Mouse (Mus musculus): ENCODE results near the gene Pgm5.
A peak's percentile ranks its signal among the peaks of the same experiment; 100 is the strongest.
"Not testable (repeated sequence)": the region's sequence is repeated elsewhere in the genome, so short reads cannot be mapped to it uniquely, and the experiment has no call there.

The Pgm5 gene

DNA sequence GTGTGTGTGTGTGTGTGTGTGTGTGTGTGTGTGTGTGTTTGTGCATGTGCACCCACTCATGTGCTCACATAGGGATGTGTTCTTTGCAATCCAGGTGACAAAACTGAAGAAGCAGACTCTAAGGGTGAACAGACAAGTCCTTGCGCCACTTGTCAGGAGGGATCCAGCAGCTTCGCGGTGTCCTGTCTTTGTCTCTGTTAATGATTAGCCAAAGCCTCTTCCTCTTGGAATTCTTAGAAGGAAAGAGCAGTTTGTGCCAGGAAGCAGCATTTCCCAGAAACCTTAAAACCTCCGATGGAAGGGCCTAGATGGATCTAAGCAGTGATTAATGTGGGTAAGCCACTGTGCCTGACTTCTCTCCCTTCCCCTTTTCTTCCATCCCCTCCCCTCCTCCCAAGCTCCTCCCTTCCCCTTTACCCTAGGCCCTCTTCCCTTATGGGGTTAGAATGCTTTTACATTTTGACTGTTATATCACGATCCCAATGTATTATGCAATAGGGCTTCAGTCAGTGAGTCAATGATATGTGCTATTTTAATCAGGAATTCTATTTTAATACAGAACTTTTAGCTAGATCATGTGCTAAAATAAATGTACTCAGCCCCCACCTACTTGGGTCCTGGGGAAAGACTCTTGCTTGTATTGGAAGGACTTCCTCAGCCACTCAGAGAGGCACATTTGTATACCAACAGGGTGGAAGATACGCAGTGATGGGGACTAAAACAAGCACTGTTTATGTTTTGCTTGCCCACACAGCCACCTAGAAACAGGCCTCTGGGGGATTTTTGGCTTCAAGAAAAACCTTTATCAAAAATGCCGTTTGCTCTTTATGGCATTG, 154.4 kb downstream of the Pgm5 start:
- DNase-seq (ENCODE audit: low spot score in 2 of 2) = no peak

DNA sequence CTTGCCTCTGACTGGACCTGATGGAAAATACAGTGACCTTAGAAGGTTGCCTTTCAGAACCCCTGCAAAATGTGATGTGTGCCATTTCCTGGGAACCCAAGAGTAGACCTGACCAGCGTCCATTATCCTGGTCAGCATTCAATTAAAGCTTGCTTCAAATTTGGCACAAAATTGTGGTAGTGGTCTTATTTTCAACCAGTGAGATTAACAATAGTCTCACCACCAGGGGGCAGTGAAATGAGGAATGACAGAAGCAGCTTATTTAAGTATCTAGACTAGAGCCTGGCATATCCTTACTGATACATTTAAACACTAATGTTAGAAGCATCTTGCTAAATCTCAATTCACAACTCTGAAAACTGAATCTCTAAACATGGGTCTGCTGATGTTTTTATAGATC, 156.3 kb downstream of the Pgm5 start:
- peak in 1 of 2 experiments; percentile 32 for DNase-seq (ENCODE audit: low spot score in 2 of 2)

DNA sequence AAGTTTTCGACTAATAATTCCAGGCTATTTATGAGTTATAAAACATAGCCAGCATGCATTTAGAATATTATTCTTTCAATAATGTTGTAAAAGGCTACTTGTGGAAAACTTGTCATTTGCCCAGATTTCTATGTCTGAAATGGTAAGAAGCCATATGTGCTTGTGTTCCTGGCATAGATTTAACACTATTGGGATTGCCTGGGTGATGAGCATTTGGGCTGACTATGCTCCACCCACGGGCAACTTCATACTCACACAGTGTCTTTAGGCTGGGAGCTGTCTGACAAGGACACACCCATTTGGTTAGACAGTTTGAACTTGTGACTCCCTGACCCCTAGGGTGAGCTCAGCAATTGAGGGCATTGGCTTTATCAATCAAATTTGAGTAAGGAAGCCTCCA, 157.3 kb downstream of the Pgm5 start:
- DNase-seq (ENCODE audit: low spot score in 2 of 2) = no peak

GRCm38 (mm10) chr19:24703680-24704079, 158.0 kb downstream of the Pgm5 start:
- DNase-seq (ENCODE audit: low spot score in 2 of 2) = no peak

DNA sequence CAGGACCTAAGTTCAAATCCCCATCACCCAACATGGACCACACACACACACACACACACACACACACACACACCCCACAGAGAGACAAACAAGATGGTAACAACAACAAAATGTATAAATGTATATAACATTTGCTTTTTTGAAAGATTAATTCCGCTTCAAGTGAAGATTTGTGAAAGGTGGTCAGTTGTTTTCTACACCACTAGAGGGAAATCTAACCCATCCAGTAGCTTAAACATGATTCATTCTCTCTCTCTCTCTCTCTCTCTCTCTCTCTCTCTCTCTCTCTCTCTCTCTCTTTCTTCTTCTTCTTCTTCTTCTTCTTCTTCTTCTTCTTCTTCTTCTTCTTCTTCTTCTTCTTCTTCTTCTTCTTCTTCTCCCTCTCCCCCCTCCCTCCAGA, 158.5 kb downstream of the Pgm5 start:
- not testable (repeated sequence) for DNase-seq (ENCODE audit: low spot score in 2 of 2)

- DNase-seq (ENCODE audit: low spot score in 2 of 2) = no peak
These were observed 159.9 kb downstream of the Pgm5 start for GRCm38 (mm10) chr19:24701716-24702115.

- no peak for DNase-seq (ENCODE audit: low spot score in 2 of 2)
These were observed 161.0 kb downstream of the Pgm5 start for GRCm38 (mm10) chr19:24700664-24701063.

GRCm38 (mm10) chr19:24699910-24700309, 161.7 kb downstream of the Pgm5 start:
- DNase-seq (ENCODE audit: low spot score in 2 of 2) = peak in 1 of 2 experiments; percentile 10

DNA sequence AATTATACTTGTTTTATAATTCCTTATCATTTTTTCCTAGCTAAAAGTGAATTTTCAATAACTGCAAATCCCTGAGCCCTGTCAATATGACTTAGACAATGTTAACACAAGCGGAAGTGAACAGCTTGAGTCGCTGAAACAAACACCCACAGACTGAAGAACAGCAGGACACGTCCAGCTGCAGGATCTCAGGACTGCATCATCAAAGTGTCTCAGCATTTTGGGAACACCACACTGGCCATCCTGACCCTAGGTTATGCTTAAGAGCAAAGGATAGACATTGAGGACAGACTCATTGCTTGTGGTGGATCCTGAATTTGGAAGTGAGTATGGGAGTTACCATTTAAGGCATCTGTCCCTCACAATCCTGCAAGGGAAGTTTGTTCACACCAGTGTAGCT, 162.5 kb downstream of the Pgm5 start:
- no peak for DNase-seq (ENCODE audit: low spot score in 2 of 2)

- no peak for DNase-seq (ENCODE audit: low spot score in 2 of 2)
These were observed 163.0 kb downstream of the Pgm5 start for GRCm38 (mm10) chr19:24698651-24699050.

DNA sequence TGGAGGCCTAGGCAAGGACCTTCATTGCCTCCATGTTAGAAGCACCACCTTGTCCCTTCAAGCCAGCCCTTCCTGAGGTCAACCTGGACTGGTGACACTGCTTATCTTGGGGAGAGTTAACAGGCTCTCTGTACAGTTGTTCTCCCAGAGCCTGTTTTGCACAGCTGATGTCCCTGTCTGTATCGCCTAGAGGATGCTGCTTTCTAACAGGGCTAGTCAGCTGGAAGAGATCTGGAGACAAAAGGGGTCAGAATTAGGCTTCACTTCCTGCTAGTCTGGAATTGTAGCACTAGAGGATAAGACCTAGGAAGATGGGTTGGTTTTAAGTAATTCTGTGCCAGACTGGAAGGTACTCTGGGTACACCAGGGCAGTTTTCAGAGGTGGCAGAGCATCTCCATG, 163.7 kb downstream of the Pgm5 start:
- no peak for DNase-seq (ENCODE audit: low spot score in 2 of 2)

- DNase-seq (ENCODE audit: low spot score in 2 of 2) = no peak
These were observed 169.0 kb downstream of the Pgm5 start for GRCm38 (mm10) chr19:24692691-24693090.

- no peak for DNase-seq (ENCODE audit: low spot score in 2 of 2)
These were observed 172.1 kb downstream of the Pgm5 start for GRCm38 (mm10) chr19:24689531-24689930.

GRCm38 (mm10) chr19:24688327-24688726, 173.3 kb downstream of the Pgm5 start:
- no peak for DNase-seq (ENCODE audit: low spot score in 2 of 2)

GRCm38 (mm10) chr19:24686411-24686810, 175.2 kb downstream of the Pgm5 start:
- no peak for DNase-seq (ENCODE audit: low spot score in 2 of 2)

GRCm38 (mm10) chr19:24683016-24683720, 178.5 kb downstream of the Pgm5 start:
- DNase-seq (ENCODE audit: low spot score in 2 of 2) = no peak

GRCm38 (mm10) chr19:24677242-24677984, 184.2 kb downstream of the Pgm5 start:
- DNase-seq (ENCODE audit: low spot score in 2 of 2) = no peak

DNA sequence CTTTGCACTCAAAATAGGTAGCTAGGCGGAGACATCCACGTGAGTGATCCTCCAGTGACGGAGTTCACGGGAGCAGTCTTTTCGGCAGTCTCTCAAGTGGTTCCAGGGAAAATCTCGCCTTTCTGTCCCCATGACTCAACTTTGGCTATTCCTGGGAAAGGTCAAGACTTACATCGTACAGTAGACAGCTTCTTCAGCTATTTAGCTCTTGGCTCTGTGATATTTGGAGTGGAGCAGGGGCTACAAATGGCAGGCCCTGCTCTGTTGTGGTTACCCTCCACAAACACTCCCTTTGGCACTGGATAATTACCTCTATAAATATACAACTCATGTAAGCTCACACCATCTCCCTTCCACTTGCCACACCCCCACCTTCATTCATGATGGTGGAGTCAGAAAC, 185.2 kb downstream of the Pgm5 start:
- DNase-seq (ENCODE audit: low spot score in 2 of 2) = no peak

- DNase-seq (ENCODE audit: low spot score in 2 of 2) = no peak
These were observed 187.9 kb downstream of the Pgm5 start, which contains the start of gene Tmem252 for GRCm38 (mm10) chr19:24673762-24674161. Gene Tmem252, plus strand, starts transcription at chr19:24674008.

- DNase-seq (ENCODE audit: low spot score in 2 of 2) = no peak
These were observed 188.3 kb downstream of the Pgm5 start for GRCm38 (mm10) chr19:24673331-24673730.

DNA sequence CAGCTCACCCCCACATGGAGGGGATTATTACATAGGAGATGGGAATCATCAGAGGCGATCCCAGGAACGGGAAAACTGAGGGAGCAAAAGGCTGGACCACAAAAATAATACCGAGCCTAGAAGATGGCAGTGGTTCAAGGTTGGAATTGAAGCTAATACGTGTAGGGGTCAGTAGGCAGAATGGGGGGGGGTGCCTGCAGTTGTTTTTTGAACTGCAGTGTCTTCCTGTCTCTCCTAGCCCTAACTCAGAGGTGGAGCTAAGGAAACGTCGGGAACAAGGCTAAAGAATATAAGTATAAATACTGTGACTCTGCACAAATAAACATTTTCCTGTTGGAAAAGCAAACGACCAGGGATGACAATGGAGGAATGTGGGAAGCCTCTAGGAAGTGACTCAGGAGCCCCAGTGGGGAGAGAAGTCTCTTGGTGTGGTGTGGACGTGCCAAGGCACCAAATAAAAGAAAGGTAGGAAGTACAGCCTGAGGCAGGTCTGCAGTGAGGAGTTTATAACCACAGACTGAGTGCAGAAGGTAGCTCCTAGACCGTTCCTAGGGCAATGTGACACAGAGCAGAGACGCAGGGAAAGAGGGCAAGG, 189.2 kb downstream of the Pgm5 start:
- no peak for DNase-seq (ENCODE audit: low spot score in 2 of 2)

DNA sequence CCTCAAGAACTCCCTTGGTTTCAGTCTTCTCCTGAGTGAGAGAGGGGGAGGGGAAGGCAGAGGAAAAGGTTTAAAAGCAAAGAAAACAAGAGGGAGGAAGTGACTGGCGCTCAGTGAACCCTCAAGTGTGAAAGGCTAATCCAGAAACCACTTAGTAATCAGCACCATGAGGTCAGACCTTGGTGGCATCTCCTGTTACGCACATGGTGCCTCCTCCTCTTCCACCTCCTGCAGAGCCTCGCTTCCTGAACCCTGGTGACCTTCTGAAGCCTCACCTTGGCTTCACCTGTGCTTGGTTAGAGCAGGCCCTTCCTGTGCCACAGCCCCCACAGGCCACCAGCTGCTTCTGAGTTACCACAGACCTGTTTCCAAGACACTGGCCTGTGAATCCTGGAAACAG, 190.1 kb downstream of the Pgm5 start:
- no peak for DNase-seq (ENCODE audit: low spot score in 2 of 2)

Measured in thymus, postnatal 10 days (tissue).